Mouse (Mus musculus) Muller cell, postnatal 12 days (primary cell): ENCODE data around the gene Tst.
A peak's percentile ranks its signal among the peaks of the same experiment; 100 is the strongest.

Experiments used
- DNase-seq: peaks from one replicate; pipeline ENCODE4 v3.0.0-alpha.2; 2015; ENCODE audit errors: inconsistent ontology term

Gene Tst

GRCm38 (mm10) chr15:78405517-78406211 is at the start of gene Tst:
Tst (minus strand) TSS chr15:78405907.
- DNase-seq: peak; percentile 99

- DNase-seq: no peak
Measured at GRCm38 (mm10) chr15:78455168-78455567, 49.5 kb upstream of the Tst start.

GRCm38 (mm10) chr15:78452929-78453328 is 47.2 kb upstream of the Tst start:
- no peak for DNase-seq

GRCm38 (mm10) chr15:78451201-78451600 is 45.5 kb upstream of the Tst start:
- no peak for DNase-seq

- DNase-seq: no peak
Measured at GRCm38 (mm10) chr15:78450419-78450768, 44.7 kb upstream of the Tst start.

- DNase-seq: peak; percentile 97
Measured at GRCm38 (mm10) chr15:78449694-78450418, 44.1 kb upstream of the Tst start.

- DNase-seq: no peak
Measured at GRCm38 (mm10) chr15:78449131-78449530, 43.4 kb upstream of the Tst start.

GRCm38 (mm10) chr15:78447746-78448535 is 42.2 kb upstream of the Tst start:
- peak; percentile 97 for DNase-seq

- peak; percentile 35 for DNase-seq
Measured at GRCm38 (mm10) chr15:78447121-78447520, 41.4 kb upstream of the Tst start.

- no peak for DNase-seq
Measured at GRCm38 (mm10) chr15:78443857-78444256, 38.1 kb upstream of the Tst start.

GRCm38 (mm10) chr15:78442231-78442630 is 36.5 kb upstream of the Tst start:
- DNase-seq: no peak

- DNase-seq: no peak
Measured at GRCm38 (mm10) chr15:78438973-78439372, 33.3 kb upstream of the Tst start.

GRCm38 (mm10) chr15:78438505-78438904 is 32.8 kb upstream of the Tst start:
- no peak for DNase-seq

- DNase-seq: no peak
Measured at GRCm38 (mm10) chr15:78438018-78438394, 32.3 kb upstream of the Tst start.

- peak; percentile 57 for DNase-seq
Measured at GRCm38 (mm10) chr15:78437237-78438017, 31.7 kb upstream of the Tst start.

GRCm38 (mm10) chr15:78436380-78437192 is 30.9 kb upstream of the Tst start:
- DNase-seq: peak; percentile 94

GRCm38 (mm10) chr15:78435681-78436080 is 30.0 kb upstream of the Tst start:
- DNase-seq: no peak

GRCm38 (mm10) chr15:78434896-78435520 is 29.3 kb upstream of the Tst start:
- peak; percentile 76 for DNase-seq

GRCm38 (mm10) chr15:78431541-78432121 is 25.9 kb upstream of the Tst start:
- DNase-seq: no peak

- DNase-seq: no peak
Measured at GRCm38 (mm10) chr15:78430874-78431273, 25.2 kb upstream of the Tst start.
